Mouse (Mus musculus) olfactory bulb, adult 2 months (tissue): ENCODE data around the gene Hist1h3d.
"Not testable (repeated sequence)": the region's sequence is repeated elsewhere in the genome, so short reads cannot be mapped to it uniquely, and the experiment has no call there.

Experiments used
- CTCF ChIP-seq: fragments of 200-500 bp; IDR thresholded peaks from 2 replicates; pipeline ENCODE4 v1.5.1; 2012; ENCODE audit warnings: low read depth, mild to moderate bottlenecking, low read length, moderate library complexity; ENCODE audit not compliant: insufficient read depth
- POLR2A ChIP-seq: fragments of 200-500 bp; IDR thresholded peaks from 2 replicates; pipeline ENCODE4 v1.6.1; 2012; ENCODE audit warnings: mild to moderate bottlenecking, low read depth, low read length, moderate library complexity; ENCODE audit not compliant: insufficient read depth

DNA sequence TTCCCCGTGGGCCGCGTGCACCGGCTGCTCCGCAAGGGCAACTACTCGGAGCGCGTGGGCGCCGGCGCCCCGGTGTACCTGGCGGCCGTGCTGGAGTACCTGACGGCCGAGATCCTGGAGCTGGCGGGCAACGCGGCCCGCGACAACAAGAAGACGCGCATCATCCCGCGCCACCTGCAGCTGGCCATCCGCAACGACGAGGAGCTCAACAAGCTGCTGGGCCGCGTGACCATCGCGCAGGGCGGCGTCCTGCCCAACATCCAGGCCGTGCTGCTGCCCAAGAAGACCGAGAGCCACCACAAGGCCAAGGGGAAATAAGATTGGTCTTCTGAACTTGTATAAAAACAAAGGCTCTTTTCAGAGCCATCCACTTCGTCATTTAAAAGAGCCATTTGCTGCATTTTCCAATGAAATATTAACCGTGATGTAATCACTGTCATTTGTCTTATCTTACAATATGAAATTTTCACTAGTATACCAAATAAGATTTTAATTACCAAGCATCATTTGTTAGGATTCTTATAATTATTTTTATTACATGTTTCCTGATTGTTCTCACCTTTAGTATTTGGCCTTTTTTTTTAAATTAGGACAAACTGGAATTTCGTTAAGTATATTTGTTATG is 905 bp upstream of the Hist1h3d start:
- TF ChIP-seq CTCF, POLR2A: not testable (repeated sequence)
